Mouse (Mus musculus): ENCODE data around the gene Med6.
"Not testable (repeated sequence)": the region's sequence is repeated elsewhere in the genome, so short reads cannot be mapped to it uniquely, and the experiment has no call there.

The Med6 gene

GRCm38 (mm10) chr12:81549286-81549685 lies 45.5 kb downstream of the Med6 start:
- DNase-seq: no peak

- DNase-seq: no peak
Measured at GRCm38 (mm10) chr12:81547163-81547562, 47.6 kb downstream of the Med6 start.

GRCm38 (mm10) chr12:81533029-81533419 lies 61.8 kb downstream of the Med6 start:
- DNase-seq: no peak

GRCm38 (mm10) chr12:81532316-81533028 lies 62.3 kb downstream of the Med6 start, which contains the start of the genes Gm20498 and Synj2bp:
TSS of gene Gm20498 (minus strand) at chr12:81532905.
TSS of gene Synj2bp (minus strand) at chr12:81532911.
- DNase-seq: peak; percentile 84 to 87

DNA sequence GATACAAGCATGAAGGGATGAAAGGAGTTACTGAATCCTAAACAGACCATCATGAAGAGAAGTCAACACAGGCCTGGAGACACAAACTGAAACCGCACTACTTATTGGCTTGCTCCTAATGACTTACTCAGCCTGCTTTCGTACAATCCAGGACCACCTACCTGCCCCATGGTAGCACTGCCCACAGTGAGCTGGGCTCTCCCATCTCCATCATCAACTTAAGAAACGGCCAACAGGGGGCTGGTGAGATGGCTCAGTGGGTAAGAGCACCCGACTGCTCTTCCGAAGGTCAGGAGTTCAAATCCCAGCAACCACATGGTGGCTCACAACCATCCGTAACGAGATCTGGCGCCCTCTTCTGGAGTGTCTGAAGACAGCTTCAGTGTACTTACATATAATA lies 64.2 kb downstream of the Med6 start:
- not testable (repeated sequence) for DNase-seq

Measured in lung, adult 18-20 months (tissue).